Mouse (Mus musculus): ENCODE results near the gene Ccdc58.
"Not testable (repeated sequence)": the region's sequence is repeated elsewhere in the genome, so short reads cannot be mapped to it uniquely, and the experiment has no call there.

Ccdc58 gene

GRCm38 (mm10) chr16:36071450-36072379, at the start of gene Ccdc58, which contains the start of gene Fam162a:
Gene Ccdc58 (plus strand): TSS chr16:36071685.
Gene Fam162a (minus strand): TSS chr16:36071594.
- peak; percentile 87 for DNase-seq (ENCODE audit: low spot score)

GRCm38 (mm10) chr16:36028120-36028519, 43.4 kb upstream of the Ccdc58 start:
- not testable (repeated sequence) for DNase-seq (ENCODE audit: low spot score)

GRCm38 (mm10) chr16:36040640-36041624, 30.6 kb upstream of the Ccdc58 start, which contains the start of gene Wdr5b:
Gene Wdr5b (plus strand): TSS chr16:36041190.
- peak; percentile 94 for DNase-seq (ENCODE audit: low spot score)

GRCm38 (mm10) chr16:36041625-36042020, 29.9 kb upstream of the Ccdc58 start:
- no peak for DNase-seq (ENCODE audit: low spot score)

GRCm38 (mm10) chr16:36043073-36043472, 28.4 kb upstream of the Ccdc58 start:
- no peak for DNase-seq (ENCODE audit: low spot score)

GRCm38 (mm10) chr16:36043964-36044363, 27.5 kb upstream of the Ccdc58 start:
- no peak for DNase-seq (ENCODE audit: low spot score)

- DNase-seq (ENCODE audit: low spot score): no peak
These were observed 23.9 kb upstream of the Ccdc58 start for GRCm38 (mm10) chr16:36047538-36047937.

- no peak for DNase-seq (ENCODE audit: low spot score)
These were observed 20.0 kb upstream of the Ccdc58 start for GRCm38 (mm10) chr16:36051491-36051890.

- DNase-seq (ENCODE audit: low spot score): no peak
These were observed 17.8 kb upstream of the Ccdc58 start for GRCm38 (mm10) chr16:36053524-36054275.

GRCm38 (mm10) chr16:36054920-36055319, 16.6 kb upstream of the Ccdc58 start:
- no peak for DNase-seq (ENCODE audit: low spot score)

- no peak for DNase-seq (ENCODE audit: low spot score)
These were observed 15.1 kb upstream of the Ccdc58 start for GRCm38 (mm10) chr16:36056416-36056815.

- no peak for DNase-seq (ENCODE audit: low spot score)
These were observed 13.5 kb upstream of the Ccdc58 start for GRCm38 (mm10) chr16:36057933-36058475.

- DNase-seq (ENCODE audit: low spot score): not testable (repeated sequence)
These were observed 9.0 kb upstream of the Ccdc58 start for GRCm38 (mm10) chr16:36062534-36062933.

GRCm38 (mm10) chr16:36063315-36063714, 8.2 kb upstream of the Ccdc58 start:
- no peak for DNase-seq (ENCODE audit: low spot score)

GRCm38 (mm10) chr16:36064904-36065303, 6.6 kb upstream of the Ccdc58 start:
- DNase-seq (ENCODE audit: low spot score): no peak

GRCm38 (mm10) chr16:36067694-36068093, 3.8 kb upstream of the Ccdc58 start:
- no peak for DNase-seq (ENCODE audit: low spot score)

GRCm38 (mm10) chr16:36068356-36068755, 3.1 kb upstream of the Ccdc58 start:
- no peak for DNase-seq (ENCODE audit: low spot score)

GRCm38 (mm10) chr16:36069819-36070575, 1.5 kb upstream of the Ccdc58 start:
- DNase-seq (ENCODE audit: low spot score): no peak

- peak; percentile 38 for DNase-seq (ENCODE audit: low spot score)
These were observed 425 bp upstream of the Ccdc58 start for GRCm38 (mm10) chr16:36071071-36071449.

- no peak for DNase-seq (ENCODE audit: low spot score)
These were observed 1.0 kb downstream of the Ccdc58 start for GRCm38 (mm10) chr16:36072410-36073011.

Data from c-Kit-positive CD71-positive TER-119-positive erythroid progenitor cells, embryonic 14.5 days (primary cell).